Mouse (Mus musculus) Patski (cell line): Measurements from ENCODE around the gene Map2k5. TPM values are rescaled to one million over a fixed set of nuclear protein-coding genes. Genes with fewer than 3 reads are reported as not detected.

Source experiments
- ATAC-seq: fragments of 100-300 bp; one replicate; pipeline ENCODE4 v1.8.0; 2021
- CTCF ChIA-PET: fragments of 350-600 bp; sonication (Branson Sonifier 250); formaldehyde crosslinking; loops from one replicate; lab custom pipeline; 2022; ENCODE audit warnings: inconsistent platforms; lab: Charles Lee
- POLR2A ChIA-PET: fragments of 350-600 bp; sonication (Branson Sonifier 250); formaldehyde crosslinking; loops from one replicate; lab custom pipeline; 2022; ENCODE audit warnings: antibody characterized with exemption, inconsistent platforms; lab: Charles Lee
- DNase-seq: peaks from one replicate; pipeline ENCODE4 v3.0.0-alpha.2; 2011; ENCODE audit warnings: low read depth, low spot score
- H3K27me3 ChIP-seq: fragments of 371-371 bp; one replicate; pipeline ENCODE4 v1.5.1; 2021
- CTCF ChIP-seq: fragments of 100-300 bp; IDR thresholded peaks from one replicate; pipeline ENCODE4 v1.5.1; 2021
- in situ Hi-C: fragments of 300-500 bp; cut with MboI; formaldehyde crosslinking; loops from 3 replicates; pipeline ENCODE4 v1.11.1; 2018; ENCODE audit warnings: low pct_unique_long_range_greater_than_20kb, mixed read lengths
- polyA plus RNA-seq: library from polyadenylated mRNA; unstranded; gene quantifications from one replicate; pipeline ENCODE4 v1.2.3, GENCODE M21; 2021

Map2k5 gene
- polyA plus RNA-seq, 1 experiment from 2014 or later: 31.5 TPM

DNA sequence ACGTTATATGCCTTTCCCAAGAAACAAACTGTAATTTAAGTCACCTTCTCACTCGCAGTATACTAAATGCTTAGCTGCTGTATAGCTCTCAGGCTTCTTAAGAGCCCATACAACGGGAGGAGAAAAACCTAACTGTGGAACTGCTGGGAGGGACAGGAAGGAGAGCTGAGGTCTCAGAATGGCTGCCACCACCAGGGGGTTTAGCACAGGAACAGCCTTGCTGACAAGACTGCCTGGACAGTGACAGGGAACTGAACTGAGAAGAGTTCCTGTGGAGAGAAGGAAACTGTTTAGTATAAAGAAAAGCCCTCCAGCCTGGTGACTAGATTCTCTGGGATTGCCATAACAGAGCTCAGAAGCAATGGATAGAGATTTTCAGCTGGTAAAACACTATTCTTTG, 35.9 kb downstream of the Map2k5 start:
- no peaks in the 10 kb centered on the region for H3K27me3 ChIP-seq
- POLR2A ChIA-PET: interaction anchor here (0.6 to 1.6 kb wide), 2 partner anchors 10 to 17 kb away, joined by 3 read pairs; no protein-coding TSS in a partner anchor
- no peak for ATAC-seq
- DNase-seq: no peak
- in situ Hi-C loops: no loop called here
- CTCF ChIA-PET: interaction anchor here (1.3 to 1.5 kb wide), 2 partner anchors 9 to 10 kb away, joined by 3 read pairs; no protein-coding TSS in a partner anchor
- peak; percentile 38 for TF ChIP-seq CTCF

DNA sequence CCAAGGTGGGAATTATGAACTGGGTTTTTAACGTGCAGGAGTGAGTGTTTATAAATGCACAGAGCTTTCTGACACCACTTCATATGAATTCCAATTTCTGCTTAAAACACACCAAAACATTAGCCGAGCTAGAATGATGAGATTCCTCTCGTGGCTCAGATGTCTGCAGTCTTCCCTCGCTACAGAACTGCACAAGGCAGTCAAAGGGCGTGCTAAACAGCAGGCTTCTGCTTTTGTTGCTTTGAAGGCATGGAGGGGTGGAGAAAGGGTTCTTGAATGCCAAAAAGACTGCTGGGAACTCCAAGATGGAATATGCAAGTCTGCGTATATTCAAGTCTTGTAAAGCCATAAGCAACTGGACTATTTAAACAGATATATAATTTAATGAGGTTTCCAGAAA, 38.4 kb downstream of the Map2k5 start:
- H3K27me3 ChIP-seq: no peaks in the 10 kb centered on the region
- ATAC-seq (no peak), DNase-seq (no peak)
- ChIA-PET POLR2A (interaction anchor here (0.7 kb wide), 1 partner anchor 38 kb away, joined by 4 read pairs; no protein-coding TSS in a partner anchor), CTCF (no interaction called here)
- in situ Hi-C loops: no loop called here
- no peak for TF ChIP-seq CTCF

- in situ Hi-C loops: no loop called here
- ChIA-PET CTCF (no interaction called here), POLR2A (no interaction called here)
These were observed 39.0 kb downstream of the Map2k5 start for GRCm38 (mm10) chr9:63338716-63339115.

GRCm38 (mm10) chr9:63335816-63336215, 41.9 kb downstream of the Map2k5 start:
- POLR2A ChIA-PET: no interaction called here
- in situ Hi-C loops: no loop called here
- ATAC-seq (no peak), DNase-seq (no peak)
- H3K27me3 ChIP-seq: no peaks in the 10 kb centered on the region
- TF ChIP-seq CTCF: no peak
- CTCF ChIA-PET: no interaction called here

More at GRCm38 (mm10) chr9:63338716-63339115, 39.0 kb downstream of the Map2k5 start:
- no peaks in the 10 kb centered on the region for H3K27me3 ChIP-seq
- TF ChIP-seq CTCF: no peak
- no peak for DNase-seq
- ATAC-seq: no peak

GRCm38 (mm10) chr9:63333074-63333473, 44.6 kb downstream of the Map2k5 start:
- ChIA-PET CTCF (interaction anchor here (1.3 to 2.4 kb wide), 3 partner anchors 10 to 24 kb away, joined by 3 to 6 read pairs (median 5); no protein-coding TSS in a partner anchor), POLR2A (no interaction called here)
- no peaks in the 10 kb centered on the region for H3K27me3 ChIP-seq
- ATAC-seq (no peak), DNase-seq (no peak)
- TF ChIP-seq CTCF: peak; percentile 61
- in situ Hi-C loops: no loop called here

DNA sequence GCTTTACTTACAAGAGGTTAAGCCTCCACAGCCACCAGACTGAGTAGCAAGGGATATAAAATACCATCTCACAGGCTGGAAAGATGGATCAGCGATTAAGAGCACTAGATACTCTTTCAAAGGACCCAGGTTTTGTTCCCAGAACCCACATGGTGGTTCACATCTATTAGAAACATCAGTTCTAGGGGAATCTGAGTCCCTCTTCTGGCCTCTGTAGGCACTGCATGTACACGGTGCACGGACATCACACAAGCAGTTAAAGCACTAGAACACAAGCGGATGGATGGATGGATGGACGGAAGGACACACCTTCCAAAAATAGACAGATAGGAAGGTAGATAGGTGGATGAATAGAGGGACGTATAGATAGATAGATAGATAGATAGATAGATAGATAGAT, 46.5 kb downstream of the Map2k5 start:
- in situ Hi-C loops: no loop called here
- H3K27me3 ChIP-seq: no peaks in the 10 kb centered on the region
- DNase-seq (no peak), ATAC-seq (no peak)
- peak; percentile 43 for TF ChIP-seq CTCF
- ChIA-PET CTCF (interaction anchor here (2.4 kb wide), 1 partner anchor 12 kb away, joined by 6 read pairs; no protein-coding TSS in a partner anchor), POLR2A (no interaction called here)

- no peaks in the 10 kb centered on the region for H3K27me3 ChIP-seq
- CTCF ChIA-PET: no interaction called here
- in situ Hi-C loops: no loop called here
- POLR2A ChIA-PET: interaction anchor here (0.6 kb wide), 1 partner anchor 10 kb away, joined by 5 read pairs; no protein-coding TSS in a partner anchor
- TF ChIP-seq CTCF: no peak
- ATAC-seq (no peak), DNase-seq (no peak)
These were observed 48.6 kb downstream of the Map2k5 start for GRCm38 (mm10) chr9:63328958-63329685.

- POLR2A ChIA-PET: no interaction called here
- no peaks in the 10 kb centered on the region for H3K27me3 ChIP-seq
- CTCF ChIA-PET: no interaction called here
- no peak for TF ChIP-seq CTCF
- in situ Hi-C loops: no loop called here
- no peak for DNase-seq
- ATAC-seq: no peak
These were observed 62.5 kb downstream of the Map2k5 start for GRCm38 (mm10) chr9:63315231-63315630.

DNA sequence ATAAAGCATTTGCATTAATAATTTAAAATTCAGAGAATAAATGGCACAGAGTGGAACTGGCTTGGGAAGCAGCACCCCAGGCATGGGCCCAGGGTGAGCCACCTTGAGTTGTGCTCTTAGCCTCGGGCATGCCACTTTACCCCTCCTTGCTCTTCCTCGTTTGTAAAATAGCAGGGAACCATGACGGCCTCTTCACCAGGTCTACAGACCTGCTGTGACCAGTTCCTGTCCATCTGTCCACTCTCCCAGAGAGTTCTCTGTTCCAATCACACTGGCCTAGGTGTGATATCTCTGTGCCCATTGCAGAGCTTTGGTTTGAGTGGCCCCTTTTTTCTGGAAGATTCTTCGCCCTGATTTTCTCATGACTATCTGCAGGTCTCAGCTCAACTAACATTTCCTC, 63.6 kb downstream of the Map2k5 start:
- no peak for TF ChIP-seq CTCF
- no peak for DNase-seq
- CTCF ChIA-PET: no interaction called here
- POLR2A ChIA-PET: no interaction called here
- ATAC-seq: no peak
- in situ Hi-C loops: no loop called here
- H3K27me3 ChIP-seq: no peaks in the 10 kb centered on the region

DNA sequence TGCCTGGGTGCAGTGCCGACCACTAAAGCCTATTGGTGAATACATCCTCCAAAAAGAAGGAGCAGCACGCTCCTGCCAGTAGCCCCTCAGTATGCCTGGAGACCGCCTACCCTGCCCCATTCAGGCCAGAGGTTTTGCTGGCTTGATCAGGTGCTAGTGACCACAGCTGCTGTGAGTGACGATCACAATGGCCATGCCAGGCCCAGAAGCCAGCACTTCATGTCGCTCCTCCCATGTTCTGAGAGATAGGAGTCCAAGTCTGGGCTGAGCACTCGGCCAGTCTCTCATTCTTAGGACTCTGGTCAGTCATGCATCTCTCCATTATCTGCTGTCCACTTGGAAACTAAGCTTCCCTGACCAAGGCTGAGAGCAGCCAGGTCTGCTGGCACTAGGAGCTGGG, 67.7 kb downstream of the Map2k5 start:
- ChIA-PET CTCF (interaction anchor here (1.1 to 2.1 kb wide), 2 partner anchors 8 to 18 kb away, joined by 3 to 5 read pairs; no protein-coding TSS in a partner anchor), POLR2A (no interaction called here)
- no peak for DNase-seq
- ATAC-seq: no peak
- in situ Hi-C loops: no loop called here
- no peaks in the 10 kb centered on the region for H3K27me3 ChIP-seq
- TF ChIP-seq CTCF: no peak

- H3K27me3 ChIP-seq: no peaks in the 10 kb centered on the region
- ChIA-PET POLR2A (no interaction called here), CTCF (interaction anchor here (0.7 to 2.1 kb wide), 2 partner anchors 19 to 24 kb away, joined by 3 to 5 read pairs; no protein-coding TSS in a partner anchor)
- no peak for TF ChIP-seq CTCF
- in situ Hi-C loops: no loop called here
- ATAC-seq (no peak), DNase-seq (no peak)
These were observed 68.7 kb downstream of the Map2k5 start for GRCm38 (mm10) chr9:63309008-63309407.
